Mouse (Mus musculus) kidney, postnatal 25 days (tissue): Measurements from ENCODE around the gene Zfp639.

Source experiments
- DNase-seq, 2 experiments: peaks; one replicate each; pipeline ENCODE4 v3.0.0; 2021; ENCODE audit warnings: mixed read lengths in 2 of 2

The Zfp639 gene

DNA sequence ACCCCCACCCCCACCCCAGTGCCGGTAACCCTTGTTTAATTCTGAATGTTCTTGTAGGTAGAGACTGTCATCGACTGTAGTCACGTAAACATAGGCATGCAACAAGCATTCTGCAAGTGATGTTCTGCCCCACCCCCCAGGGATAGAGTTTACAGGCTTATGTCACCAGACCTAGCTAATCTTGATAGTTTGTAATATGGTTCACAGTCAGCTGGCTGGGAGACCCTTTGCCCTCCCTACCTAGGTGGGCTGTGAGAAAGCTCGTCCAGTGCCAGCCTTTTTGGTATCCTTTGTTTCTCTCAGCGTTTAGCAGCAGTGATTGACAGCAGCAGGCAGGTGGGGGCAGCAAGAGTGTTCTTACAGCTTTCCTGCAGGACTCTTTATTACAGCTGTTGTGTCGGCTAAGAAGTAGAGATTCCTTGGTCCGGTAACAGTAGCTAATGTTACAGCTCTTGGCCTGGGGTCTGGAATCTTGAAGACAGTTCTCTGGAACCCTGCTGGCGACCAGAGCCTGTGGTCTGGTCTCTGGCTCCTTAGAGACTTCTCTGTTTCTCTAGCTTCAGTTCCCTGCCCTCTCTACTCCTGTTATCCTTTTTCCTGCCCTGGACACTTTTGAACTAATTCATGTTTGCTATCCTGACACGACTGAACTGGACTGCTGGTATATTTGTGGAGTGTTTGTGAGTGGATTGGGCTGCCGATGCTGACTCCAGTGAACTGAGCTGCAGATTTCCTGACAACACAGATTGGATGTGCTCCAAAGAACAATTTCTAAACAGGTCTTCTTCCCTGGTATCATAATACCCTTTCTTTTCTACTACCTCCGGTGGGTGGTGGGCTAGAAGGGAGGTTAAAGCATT, 3.5 kb upstream of the Zfp639 start:
- no peak for DNase-seq

DNA sequence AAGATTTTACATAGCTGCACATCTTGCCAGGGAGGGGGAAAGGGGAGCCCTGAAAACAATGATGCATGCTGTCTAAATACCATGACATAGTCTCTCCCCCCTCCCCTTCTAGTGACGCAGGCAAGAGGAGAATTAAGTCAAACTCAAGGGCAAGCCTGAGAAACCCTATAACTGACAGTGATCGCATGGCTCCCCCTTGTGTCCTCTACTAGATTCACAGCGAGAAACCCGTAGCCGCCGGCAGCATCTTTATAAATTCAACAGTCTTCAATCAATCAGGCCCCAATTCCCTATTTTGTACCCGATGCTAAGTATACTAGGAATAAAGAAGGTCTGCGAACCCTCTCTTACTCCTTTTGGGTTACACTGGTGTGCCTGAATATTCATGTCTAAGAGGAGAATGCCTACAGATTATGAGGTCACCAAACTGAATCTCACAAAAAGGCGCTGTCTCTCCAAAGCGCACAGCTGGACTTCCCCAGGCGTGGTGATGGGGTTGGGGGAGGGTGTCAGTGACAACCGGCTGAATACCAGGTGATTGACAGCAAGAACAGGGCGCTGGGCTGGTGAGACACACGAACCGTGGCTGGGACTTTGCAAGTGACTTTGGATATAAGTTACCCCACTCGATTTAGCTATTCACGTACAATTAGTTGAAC, 1.3 kb upstream of the Zfp639 start:
- peak; percentile 68 to 81 for DNase-seq

DNA sequence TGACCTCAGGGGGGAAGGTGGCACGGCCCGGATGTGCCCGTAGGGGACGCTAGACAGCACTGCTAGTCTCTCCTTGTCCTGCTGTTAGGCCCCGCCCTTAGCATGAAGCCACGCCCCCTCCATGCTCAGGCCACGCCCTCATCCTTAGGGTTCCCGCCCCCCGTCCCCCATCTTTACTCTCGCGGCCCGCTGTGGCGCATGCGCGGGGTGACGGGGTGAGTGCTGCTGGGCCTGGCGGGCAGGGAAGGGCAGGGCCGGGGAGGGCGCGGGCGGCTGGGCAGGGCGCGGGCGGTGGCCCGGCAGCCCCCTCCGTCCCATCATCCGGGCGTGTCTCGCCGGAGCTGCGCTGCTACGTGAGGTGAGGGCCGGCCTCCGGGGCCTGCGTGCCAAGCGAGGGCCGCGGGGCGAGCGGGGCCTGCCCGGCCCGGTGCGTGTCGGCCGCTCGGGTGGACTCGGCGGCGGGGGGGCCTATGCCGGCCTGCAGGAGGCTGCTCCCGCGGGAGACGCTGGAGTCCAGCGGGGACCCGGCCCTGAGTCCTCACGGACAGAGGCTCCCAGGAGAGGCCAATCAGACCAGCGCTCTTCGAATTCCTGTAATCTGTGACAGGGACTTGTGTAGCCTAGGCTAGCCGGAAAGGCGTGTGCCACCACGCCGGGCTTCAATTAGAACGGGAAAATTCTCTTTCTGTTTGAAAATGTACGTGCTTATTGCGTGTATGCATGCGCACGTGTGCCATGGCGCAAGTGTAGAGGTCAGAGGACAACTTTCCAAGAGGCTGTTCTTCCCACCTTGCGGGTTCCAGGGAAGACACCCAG, 524 bp downstream of the Zfp639 start:
- DNase-seq = peak; percentile 97 to 98

DNA sequence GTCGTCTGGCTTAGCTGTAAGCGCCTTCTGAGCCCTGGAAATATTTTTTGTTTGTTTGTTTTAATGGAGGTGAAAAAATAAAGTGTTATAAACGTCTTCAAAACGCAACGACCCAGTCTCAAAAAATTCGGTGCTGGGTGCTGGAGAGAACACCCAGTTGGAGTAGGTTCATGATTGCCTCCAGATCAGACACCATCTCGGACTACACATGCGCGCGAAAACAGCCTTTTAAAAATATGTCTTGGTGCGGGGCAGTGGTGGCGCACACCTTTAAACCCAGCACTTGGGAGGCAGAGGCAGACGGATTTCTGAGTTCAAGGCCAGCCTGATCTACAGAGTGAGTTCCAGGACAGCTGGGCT, 1.1 kb downstream of the Zfp639 start:
- DNase-seq = no peak

DNA sequence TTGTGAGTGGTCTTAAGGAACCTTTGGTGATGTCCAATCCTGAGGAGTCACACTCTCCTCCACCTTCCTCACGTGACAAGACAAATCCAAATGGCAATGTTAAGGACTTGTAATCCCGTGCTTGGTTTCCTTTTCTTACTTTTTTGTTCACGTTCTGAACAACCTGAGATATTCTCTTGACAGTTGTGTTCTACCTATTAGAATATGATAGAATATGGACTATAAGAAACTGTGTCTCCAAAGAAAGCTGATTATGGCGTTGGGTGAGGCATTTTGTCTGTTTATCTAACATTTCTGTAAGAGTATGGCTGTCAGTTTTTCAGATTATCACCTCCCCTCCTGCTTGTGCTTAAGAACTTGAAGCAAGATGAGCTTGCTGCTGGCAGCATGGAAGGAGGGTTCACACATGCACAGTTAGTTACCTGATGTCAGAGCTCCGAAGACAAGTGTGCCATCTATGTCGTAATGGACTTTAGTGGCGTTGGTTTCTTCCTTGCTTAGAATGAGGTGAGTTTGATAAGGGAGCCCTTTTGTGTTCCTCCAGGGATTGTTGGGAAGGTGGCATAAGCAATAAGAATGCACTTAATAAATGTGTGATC, 2.7 kb downstream of the Zfp639 start:
- DNase-seq = no peak

DNA sequence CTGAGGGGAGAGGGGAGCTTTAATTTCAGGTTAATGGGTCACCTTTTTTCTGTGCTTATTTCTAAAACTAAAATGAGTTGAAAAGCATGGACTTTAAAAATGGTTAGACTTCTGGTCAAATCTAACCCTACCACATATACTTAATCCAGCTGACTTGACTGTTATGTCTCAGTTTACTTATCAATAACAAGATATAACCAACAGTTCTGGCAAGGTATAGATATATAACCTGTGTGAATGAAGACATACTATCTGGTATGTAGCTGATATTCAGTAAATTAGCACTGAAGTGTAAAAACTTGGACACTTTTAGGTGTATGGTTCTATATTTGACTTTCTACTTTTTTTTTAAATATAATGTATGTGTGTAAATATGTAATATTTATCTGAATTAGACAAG, 3.5 kb downstream of the Zfp639 start:
- no peak for DNase-seq

DNA sequence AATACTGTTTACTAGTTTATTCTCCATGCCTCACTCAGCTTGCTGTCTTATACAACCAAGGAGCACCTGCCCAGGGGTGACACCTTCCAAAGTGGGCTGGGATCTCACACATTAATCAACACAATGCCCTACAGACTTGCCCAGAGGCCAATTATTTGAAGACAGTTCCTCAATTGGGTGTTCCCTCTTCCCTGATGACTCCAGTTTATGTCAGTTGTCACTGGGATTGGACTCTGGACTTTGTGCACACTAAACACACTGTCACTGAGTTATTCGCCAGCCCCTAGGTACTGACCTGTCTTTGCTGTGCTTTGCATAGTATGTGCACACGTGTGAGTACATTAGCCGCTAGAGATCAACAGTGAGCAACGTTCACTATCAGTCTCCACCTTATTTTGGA, 17.1 kb downstream of the Zfp639 start:
- no peak for DNase-seq

DNA sequence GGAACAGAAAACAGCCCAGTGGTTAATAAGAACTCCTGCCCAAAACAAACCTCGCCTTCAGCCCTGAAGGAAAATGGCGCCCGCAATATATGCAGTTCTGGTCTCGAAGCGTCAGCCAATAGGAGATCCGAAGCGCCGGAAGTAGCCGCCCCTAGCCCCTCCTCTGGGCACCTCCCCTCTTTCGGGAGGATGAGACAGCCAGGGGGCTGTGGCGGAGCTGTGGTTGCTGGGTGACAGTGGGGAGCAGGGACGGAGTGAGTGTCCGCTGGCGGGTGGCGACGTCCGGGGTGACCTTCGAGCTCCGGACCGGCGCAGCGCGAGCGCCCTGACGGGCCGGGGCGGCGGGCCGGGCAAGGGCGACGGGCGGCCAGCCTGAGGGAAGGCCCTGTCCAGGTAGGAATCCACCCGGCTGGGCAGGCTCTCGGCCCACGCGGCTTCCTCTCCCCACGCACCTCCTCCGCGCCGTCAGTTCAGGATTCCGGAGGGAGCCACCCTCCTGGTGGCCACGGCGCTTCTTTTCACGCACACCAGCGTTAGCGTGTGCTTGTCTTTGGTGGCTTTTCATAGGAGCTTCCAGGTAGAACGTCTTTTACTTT, 19.3 kb downstream of the Zfp639 start, which contains the start of gene Mfn1:
Gene Mfn1, plus strand, starts transcription at position 163 of the 596 bp plus-strand sequence.
- DNase-seq = peak; percentile 95 to 98

DNA sequence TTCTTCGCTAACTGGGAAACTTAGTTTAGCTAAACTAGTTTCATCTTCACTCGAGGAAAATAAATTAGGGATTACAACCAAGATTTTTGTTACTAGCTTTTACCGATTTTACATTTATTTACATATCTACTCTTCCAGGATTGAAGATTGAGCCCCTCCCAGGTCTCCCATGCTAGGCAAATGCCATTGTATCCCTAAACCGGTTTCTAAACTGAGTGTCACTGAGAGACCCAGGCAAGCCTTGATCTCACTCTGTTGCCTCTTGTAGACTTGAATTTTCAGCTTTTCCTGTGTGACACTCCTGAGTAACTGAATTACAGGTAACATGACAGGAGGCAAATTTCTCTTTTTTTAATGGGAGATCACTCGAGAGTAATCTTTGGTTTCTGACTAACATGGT, 20.0 kb downstream of the Zfp639 start:
- no peak for DNase-seq

DNA sequence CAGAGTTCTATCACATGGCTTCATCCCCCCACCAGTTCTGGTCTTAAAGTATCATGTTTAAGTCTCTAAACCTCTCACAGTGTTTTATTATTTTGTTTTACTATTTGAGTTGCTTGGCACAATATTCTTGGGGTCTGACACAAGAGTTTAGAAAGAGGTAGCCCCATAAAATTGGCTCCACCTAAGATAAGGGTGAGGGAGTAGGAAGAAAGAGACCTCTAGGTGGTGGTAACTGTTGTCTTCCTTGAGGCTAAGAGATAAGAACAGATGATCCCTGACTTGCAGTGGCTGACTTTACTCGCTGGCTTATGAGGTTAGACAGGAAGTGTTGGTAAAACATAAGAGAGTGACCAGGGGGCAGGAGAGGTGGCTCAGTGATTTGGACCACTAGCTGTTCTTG, 25.6 kb downstream of the Zfp639 start:
- DNase-seq = no peak

DNA sequence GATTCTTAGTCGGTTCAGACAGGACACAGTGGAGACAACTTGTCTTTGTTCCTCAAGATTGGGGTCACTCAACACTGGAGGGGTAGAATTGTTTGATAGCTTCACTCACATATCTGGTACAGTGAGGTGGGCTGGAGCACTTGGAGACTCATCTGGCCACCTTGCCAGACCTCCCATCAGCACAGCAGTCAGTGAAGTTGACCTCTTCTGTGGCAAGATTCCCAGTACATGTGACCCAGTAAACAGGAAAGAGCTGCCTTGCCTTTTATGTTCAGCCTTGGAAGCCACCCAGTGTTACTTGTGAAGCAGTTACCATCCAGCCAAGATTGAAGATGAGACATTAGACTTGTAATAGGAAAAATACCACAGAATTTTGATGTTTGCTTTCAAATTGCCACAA, 27.5 kb downstream of the Zfp639 start:
- DNase-seq = peak; percentile 89

DNA sequence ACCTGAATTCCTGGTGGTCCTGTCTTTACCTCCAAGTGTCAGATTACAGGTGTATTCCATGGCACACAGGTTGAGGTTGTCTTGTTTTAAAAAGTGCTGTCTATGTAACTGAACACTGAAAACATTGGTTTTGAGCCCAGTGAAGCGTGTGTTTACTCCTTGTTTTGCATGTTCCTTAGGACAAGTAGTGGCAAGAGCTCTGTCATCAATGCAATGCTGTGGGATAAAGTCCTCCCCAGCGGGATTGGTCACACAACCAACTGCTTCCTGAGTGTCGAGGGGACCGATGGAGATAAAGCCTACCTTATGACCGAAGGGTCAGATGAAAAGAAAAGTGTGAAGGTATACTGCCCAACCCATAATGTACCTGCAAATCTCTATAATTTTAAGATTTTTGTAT, 28.0 kb downstream of the Zfp639 start:
- no peak for DNase-seq

DNA sequence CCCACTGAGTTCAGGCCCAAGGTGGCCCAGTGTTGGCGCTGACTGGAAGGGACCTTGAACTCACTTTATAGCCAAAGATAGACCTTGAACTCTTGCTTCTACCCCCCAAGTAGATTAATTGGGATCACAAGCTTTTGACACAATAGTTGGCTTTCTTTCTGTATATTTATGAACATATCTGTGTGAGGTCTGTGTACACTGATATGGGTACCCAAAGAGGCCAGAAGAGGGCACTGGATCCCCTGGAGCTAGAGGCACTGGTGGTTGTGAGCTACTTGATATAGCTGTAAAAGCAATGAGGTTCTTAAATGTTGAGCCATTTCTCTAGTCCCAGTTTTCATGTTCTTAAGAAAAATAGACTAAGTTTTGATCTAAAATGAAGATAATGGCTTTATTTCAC, 43.0 kb downstream of the Zfp639 start:
- peak in 1 of 2 experiments; percentile 53 for DNase-seq

DNA sequence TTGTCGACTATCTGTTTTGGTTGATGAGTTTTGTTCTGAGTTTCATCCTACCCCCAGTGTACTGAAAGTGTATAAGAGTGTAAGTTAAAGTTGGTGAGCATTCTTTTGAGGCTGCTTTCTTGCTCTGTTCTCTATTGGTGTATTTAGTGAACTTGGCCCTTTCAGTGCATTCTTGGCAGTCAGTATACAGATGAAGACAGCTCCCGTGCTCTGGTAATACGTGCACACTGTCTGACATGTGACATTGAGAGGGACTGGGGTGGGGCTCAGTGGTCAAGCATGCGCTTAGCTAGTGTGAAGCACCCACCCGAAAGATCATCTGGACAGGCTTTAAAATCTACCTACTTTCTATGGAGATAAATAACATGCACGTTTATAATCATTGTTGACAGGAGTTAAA, 53.3 kb downstream of the Zfp639 start:
- DNase-seq = peak; percentile 21 to 58
